Mouse (Mus musculus): ENCODE results near the gene Sorcs1.

Sorcs1 gene

DNA sequence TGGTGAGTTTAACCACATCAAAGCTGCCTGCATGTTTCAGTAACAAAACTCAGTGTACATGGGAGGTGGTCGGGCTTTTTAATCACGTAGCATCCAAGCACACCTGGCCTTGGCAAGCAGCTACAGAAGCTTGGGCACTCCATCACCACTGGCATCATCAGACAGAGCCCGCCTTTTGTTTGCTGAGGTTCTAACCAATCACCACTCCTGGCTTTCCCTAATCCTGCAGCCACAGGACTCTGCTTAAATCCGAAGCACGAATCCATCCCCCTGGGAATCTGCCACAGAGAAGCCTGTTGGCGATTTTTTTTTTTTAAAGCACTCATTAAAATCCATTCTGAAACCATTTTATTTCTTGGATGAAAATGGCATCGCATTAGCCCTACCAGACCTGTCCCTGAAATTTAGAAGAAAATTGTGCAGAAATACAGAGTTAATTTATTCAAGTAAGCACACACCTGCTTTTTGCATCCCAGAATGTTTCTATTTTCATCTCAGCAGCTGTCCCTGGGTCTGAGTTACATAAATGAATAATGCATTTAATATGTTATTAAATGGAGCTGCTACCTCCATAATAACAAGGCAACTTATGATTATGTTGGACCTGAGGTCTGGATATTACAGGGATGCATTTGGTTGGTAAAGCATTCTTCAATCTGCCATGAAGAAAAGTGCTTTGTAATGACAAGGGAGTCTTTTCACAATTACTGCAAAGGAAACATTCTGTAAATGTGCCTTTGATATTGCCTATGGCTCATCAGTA is 463.8 kb downstream of the Sorcs1 start:
- DNase-seq (ENCODE audit: low spot score in 2 of 2), result no peak

DNA sequence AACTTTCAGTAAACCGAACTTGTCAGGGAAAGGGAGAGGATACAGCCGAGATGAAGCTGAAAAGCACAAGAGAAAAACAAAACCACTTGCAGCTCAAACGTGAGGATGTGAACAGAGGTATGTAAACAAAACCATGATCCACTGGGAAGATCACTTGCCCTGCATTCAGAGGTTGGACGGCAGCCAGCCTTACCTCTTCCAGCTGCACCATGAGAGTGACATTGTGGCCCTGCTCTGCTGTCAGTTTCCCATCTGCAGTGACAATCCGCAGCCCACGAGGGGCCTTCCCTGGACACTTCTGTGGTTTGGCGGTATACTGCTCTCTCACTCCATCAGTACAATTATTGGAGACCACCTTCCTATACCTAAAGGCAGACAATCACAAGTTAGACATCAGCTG is 468.0 kb downstream of the Sorcs1 start:
- no peak for DNase-seq (ENCODE audit: low spot score in 2 of 2)

DNA sequence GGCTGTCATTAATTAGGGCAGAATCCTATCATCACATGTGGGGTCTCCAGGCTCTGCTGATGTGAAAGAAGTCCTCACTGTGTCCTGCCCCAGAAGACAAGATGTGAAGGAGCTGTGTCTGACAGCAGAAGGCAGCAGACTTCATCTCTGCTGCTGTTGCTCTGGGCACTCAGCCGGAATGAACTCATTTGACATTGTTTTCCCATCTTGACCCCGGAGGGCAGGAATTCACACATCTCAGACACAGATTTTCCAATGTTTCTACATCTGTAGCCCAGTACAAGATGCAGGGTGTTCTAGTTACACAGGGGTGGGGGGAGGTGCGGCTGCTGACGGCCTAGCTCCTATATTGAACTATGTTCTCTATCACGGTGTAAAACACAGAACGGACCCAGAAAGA is 474.1 kb downstream of the Sorcs1 start:
- no peak for DNase-seq (ENCODE audit: low spot score in 2 of 2)

DNA sequence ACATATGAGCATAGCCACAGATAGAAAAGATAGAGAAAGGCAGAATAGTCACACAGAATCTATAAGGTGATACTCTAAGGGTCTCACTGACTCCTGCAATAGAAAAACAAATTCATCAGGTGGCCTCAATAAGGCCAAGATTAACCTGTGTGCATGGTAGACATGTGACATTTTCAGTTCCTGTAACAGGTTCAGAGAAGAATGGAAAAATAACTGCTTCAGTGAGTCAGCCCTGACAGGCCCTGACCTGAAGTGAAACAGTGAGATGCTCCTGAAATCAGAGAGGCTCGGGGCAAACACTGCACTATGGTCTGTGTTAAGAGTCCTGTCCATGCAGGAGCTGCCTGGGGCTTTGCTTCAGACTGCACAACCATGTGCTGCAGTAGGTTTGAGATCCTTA is 481.9 kb downstream of the Sorcs1 start:
- DNase-seq (ENCODE audit: low spot score in 2 of 2), result no peak

DNA sequence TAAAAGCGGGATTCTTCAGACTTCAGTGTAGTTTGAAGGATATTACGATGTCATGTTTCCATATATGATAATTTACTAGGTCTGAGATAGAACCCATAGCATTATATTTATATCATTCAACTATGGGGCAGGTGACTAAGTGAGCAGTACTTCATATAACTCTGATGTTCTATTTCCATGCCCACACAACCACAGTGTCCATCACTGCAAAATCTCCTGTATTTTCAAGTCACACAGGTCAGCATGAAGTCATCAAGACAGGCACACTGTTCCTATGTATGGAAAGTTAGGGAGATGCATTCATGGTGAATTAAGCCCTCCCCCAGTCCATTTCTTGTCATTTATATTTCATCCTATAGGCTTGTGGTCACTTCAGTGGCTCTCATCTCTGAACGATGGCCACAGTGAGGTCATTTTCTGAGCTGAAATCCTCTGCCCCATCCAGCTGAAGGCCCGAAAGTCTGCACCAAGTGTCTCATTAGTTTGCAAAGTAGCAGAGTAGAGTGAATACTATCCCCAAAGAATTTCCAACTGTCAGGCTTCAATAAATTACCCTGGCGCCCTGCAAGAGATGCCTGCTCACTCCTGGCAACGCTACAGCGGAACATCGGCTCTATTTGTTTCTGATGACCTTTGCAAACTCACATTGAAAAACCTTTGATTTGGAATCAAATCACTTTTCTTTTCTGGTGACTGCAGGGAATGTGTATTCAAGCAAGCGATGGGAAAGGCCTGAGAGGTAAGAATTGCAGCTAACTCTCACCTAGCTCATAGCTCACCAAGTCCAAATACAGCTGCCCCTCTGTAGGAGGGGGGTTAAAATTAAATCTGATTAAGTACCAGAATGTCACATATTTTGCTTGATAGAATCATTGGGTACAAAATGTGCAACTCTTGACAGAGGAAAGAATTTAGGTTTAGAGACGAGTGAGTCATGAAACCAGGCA is 492.4 kb downstream of the Sorcs1 start:
- DNase-seq (ENCODE audit: low spot score in 2 of 2), result no peak

DNA sequence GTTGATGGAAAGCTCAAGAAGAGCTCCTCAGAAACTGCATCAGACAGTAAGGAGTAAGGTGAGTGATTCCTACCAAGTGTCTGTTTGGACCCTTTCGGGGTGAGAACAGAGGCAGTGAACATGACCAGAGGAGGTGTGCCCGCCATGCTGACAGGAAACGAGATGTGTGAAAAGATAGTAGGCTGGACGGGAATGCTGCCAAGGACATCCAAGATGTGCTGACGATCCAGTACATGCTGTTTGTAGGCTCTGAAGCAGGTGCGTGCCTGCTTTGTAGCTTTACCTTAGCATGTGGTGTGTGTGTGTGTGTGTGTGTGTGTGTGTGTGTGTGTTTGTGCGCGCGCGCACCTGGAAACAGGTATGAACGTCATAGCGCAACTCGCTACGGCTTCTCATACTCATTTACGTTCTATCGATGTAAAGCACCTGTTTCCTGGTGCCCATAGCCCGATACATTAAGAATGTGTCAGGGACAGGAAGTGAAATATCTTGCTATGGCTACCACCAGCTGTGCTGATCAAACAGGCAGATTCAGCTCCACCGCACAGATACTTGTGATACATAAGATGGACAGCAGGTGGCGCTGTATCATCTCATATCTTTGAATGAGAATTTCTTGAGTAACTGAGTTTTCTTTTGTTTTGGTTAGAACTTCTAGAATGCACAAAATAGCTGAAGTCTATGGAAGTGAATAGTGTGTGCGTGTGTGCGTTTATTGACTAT is 493.4 kb downstream of the Sorcs1 start:
- DNase-seq (ENCODE audit: low spot score in 2 of 2), result peak in 1 of 2 experiments; percentile 60

DNA sequence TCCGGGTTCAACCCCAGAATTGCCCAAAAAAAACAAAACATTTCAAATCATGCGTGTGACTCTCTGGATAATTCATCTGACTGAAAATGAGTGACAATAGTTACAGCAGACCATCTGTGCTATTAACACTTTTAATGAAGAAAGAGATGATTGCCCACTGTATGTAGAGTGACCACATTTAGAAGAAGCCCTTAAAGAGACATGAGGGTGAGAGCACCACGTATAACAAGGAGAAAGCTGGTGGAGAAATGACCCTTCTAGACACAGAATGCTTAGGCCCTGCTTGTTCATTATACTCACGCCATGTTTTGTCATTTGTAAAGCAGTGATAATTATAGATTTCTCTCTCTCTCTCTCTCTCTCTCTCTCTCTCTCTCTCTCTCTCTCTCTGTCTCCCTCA is 499.6 kb downstream of the Sorcs1 start:
- DNase-seq (ENCODE audit: low spot score in 2 of 2), result no peak

DNA sequence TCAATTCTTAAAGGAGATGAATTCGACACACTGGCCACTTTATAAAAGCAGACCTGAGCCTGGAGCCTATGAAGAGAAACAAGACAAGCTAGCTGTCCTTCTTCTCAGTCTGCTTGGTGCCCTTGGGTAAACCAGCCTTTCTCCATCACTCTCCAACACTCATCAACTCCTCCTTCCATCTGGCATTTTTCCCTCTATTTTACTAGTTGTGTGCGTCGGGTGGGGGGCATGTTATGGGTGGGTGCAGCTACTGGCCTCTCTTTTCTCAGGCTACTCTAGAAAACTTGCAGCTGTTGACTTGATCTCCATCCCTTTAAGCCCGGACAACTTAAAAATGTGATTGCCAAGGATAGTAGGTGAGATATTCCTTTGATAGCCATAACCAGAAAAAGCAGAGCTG is 500.3 kb downstream of the Sorcs1 start:
- DNase-seq (ENCODE audit: low spot score in 2 of 2), result no peak

DNA sequence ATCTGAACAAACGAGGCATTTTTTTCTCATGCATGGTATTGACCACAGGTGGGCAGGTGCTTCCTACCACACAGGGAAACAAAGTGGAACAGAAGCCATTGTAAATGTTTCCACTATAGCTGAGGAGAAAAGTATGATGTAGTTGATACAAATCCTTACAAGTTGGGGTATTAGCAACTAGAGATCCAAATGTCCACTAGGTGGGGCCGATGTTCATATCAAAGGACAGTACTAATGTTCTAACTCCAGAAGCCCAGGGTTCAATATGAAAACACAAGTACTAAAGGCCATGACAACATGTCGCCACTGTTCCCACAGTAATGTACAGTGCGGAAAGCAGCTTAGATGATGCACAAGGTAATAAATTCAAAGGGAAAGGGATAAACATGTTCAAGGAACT is 506.6 kb downstream of the Sorcs1 start:
- no peak for DNase-seq (ENCODE audit: low spot score in 2 of 2)

DNA sequence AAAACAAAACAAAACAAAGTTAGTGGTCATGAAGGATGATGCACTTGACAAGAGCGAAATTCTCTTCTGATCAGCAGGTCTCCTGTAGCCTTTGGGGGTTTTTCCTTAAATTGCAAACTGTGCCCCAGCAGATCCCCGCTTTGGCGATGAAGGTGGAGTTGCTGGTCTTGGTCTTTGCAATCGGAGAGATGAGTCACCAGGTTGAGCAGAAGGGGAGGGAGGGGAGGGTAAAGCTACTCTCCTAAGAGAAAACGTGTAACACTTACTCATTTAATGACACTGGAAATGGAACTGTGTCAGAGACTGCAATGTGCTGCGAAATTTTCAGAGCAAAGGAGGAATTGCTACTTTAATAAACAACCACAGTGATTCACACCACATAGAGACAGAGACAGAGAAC is 527.3 kb downstream of the Sorcs1 start:
- no peak for DNase-seq (ENCODE audit: low spot score in 2 of 2)

DNA sequence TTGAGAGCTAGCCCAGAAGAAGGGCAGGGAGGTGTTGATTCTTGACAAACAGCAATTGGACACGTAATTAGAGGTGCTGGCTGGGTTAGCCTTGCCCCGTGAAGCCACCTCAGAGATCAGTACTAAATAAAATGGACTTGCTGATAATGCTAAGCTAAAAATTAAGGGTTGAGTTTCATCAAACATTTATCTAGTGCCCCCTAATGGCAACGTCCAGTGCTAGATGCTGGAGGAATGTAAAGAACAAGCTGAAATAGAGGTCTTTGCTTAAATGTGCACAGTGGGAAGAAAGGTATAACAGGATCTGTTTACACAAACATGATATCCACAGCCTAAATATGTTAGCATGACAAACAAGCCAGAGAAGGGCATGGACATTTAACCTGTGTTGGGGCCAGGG is 532.5 kb downstream of the Sorcs1 start:
- DNase-seq (ENCODE audit: low spot score in 2 of 2), result no peak

DNA sequence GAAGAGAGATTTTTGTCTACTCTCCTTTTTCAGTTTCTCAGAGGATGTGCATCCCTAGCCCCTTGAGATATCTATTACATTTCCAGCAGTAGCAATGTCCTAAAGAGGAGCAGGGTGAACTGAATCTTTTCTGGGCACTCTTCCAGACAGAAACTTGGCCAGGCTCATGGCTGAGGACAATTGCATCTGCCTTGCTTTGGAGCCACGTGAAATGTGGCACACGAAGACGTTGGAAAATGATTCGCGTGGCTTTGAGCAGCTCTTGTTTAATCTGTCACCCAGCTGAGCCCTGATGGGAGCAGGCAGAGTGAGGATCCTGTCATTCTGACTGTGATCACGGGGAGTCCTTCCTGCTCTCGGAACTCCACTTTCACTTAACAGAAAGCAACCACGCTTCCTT is 536.6 kb downstream of the Sorcs1 start:
- no peak for DNase-seq (ENCODE audit: low spot score in 2 of 2)

DNA sequence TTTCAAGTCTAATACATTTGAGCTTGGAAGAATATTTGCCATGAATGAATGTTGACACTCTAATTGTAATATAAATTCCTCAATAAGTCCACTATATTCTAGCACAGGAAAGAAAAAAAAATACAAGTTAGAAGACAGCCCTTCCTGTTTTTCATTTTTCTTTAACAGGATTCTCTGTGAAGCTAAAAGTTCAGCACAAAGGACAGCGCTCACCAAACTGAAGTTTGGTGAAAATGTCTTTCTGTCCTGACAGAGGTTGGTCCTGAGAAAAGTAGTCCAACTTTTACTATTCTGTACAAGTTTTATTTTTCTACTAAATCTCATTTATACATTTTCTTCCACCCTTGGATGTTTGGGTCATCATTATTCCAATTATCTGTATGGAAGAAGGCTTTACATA is 543.8 kb downstream of the Sorcs1 start:
- no peak for DNase-seq (ENCODE audit: low spot score in 2 of 2)

DNA sequence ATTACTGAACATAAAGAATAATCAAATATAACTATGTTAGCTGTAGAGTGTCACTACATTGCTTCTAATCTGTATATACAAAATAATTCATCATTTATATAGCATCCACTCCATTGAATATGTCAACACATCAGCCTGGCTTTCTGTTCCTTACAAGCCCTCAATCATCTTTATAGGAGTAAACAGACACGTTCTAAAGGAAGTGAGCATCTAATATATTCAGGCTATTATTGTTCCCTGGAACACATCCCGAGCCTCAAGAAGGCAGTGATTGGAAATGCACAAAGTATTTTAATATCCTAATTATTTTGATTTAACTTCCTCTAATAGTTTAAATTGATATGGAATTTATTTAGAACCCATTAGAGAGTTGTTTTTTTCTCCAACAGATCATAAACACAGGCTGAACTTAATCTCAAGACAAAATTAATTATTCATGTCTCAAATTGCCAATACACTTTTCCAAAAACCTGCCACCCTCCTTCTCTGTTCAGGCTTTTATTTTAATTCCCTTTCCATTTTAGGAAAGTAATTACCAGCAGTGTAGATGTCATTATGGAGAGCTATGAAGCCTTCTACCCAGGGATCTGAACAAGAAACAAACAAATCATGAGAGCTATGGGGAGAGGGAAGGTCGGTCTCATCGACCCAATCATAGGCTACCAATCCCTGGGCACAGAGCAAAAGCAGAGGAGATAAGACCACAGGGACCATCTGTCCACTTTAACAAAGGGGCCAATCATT is 572.4 kb downstream of the Sorcs1 start:
- DNase-seq (ENCODE audit: low spot score in 2 of 2), result no peak

Measured in spleen, postnatal 4 days (tissue).